Mouse (Mus musculus) erythroid progenitor cell, adult 5-6 weeks (primary cell): ENCODE measurements around the gene AC131692.1. TPM values are rescaled to one million over a fixed set of nuclear protein-coding genes. Genes with fewer than 3 reads are reported as not detected.

Experiments used
- ATAC-seq: replicated peaks from 2 replicates; pipeline ENCODE4 v1.8.0; 2016; ENCODE audit warnings: moderate number of reproducible peaks, mild to moderate bottlenecking, moderate TSS enrichment, inconsistent platforms; ENCODE audit not compliant: poor library complexity, low FRiP score, severe bottlenecking
- total RNA-seq, 2 experiments: library from RNA; stranded (forward) in 1 of 2; stranded (reverse) in 1 of 2; fragments of 150-400 nt in 1 of 2; fragments of 186-747, 209-891 nt in 1 of 2; gene quantifications; 2 replicates each; pipeline versions ENCODE4 v1.2.3 to v1.2.4; 2015 to 2017; ENCODE audit warnings: low replicate concordance in 2 of 2

AC131692.1 gene
- total RNA-seq, 2 experiments from 2014 or later, result 21.4 to 29.4 TPM

- peak; percentile 84 for ATAC-seq
These were observed 27.1 kb upstream of the AC131692.1 start for GRCm38 (mm10) chr19:6067011-6067723.

- peak; percentile 93 for ATAC-seq
These were observed 26.3 kb upstream of the AC131692.1 start, which contains the start of gene Tm7sf2 for GRCm38 (mm10) chr19:6067724-6068415. Gene Tm7sf2, minus strand, starts transcription at chr19:6068373.

- no peak for ATAC-seq
These were observed 25.3 kb upstream of the AC131692.1 start for GRCm38 (mm10) chr19:6068951-6069350.

- no peak for ATAC-seq
These were observed 24.4 kb upstream of the AC131692.1 start for GRCm38 (mm10) chr19:6069851-6070250.

- no peak for ATAC-seq
These were observed 23.5 kb upstream of the AC131692.1 start for GRCm38 (mm10) chr19:6070571-6071250.

- no peak for ATAC-seq
These were observed 23.0 kb upstream of the AC131692.1 start for GRCm38 (mm10) chr19:6071261-6071660.

- ATAC-seq, result no peak
These were observed 20.3 kb upstream of the AC131692.1 start for GRCm38 (mm10) chr19:6073889-6074288.

- peak; percentile 96 for ATAC-seq
These were observed 17.4 kb upstream of the AC131692.1 start, which contains the start of gene Vps51 for GRCm38 (mm10) chr19:6076564-6077393. Gene Vps51, minus strand, starts transcription at chr19:6077231.

- no peak for ATAC-seq
These were observed 14.2 kb upstream of the AC131692.1 start, which contains the start of gene Tmem262 for GRCm38 (mm10) chr19:6079983-6080480. Gene Tmem262, plus strand, starts transcription at chr19:6080033.

GRCm38 (mm10) chr19:6082156-6082555 is 12.1 kb upstream of the AC131692.1 start, which contains the start of gene Gm28374:
Gene Gm28374, minus strand, starts transcription at chr19:6082256.
- no peak for ATAC-seq

- peak; percentile 91 for ATAC-seq
These were observed 9.6 kb upstream of the AC131692.1 start, which contains the start of the genes Zfpl1 and Cdca5 for GRCm38 (mm10) chr19:6084478-6085248. Gene Zfpl1, minus strand, starts transcription at chr19:6084956. Gene Cdca5, plus strand, starts transcription at chr19:6084983.

GRCm38 (mm10) chr19:6085417-6085879 is 8.8 kb upstream of the AC131692.1 start:
- ATAC-seq, result peak; percentile 85

- no peak for ATAC-seq
These were observed 5.4 kb upstream of the AC131692.1 start for GRCm38 (mm10) chr19:6088841-6089240.

GRCm38 (mm10) chr19:6097847-6098246 is 3.6 kb downstream of the AC131692.1 start:
- no peak for ATAC-seq

GRCm38 (mm10) chr19:6101186-6101585 is 7.0 kb downstream of the AC131692.1 start:
- ATAC-seq, result no peak

GRCm38 (mm10) chr19:6102169-6102853 is 8.1 kb downstream of the AC131692.1 start:
- peak; percentile 97 for ATAC-seq

GRCm38 (mm10) chr19:6104476-6104875 is 10.3 kb downstream of the AC131692.1 start:
- ATAC-seq, result no peak

- ATAC-seq, result no peak
These were observed 11.4 kb downstream of the AC131692.1 start, which contains the start of gene Naaladl1 for GRCm38 (mm10) chr19:6105586-6105985. Gene Naaladl1, plus strand, starts transcription at chr19:6105782.
